Mouse (Mus musculus) hindbrain, embryonic 15.5 days (tissue): ENCODE data around the gene Nkx2-9. TPM values are rescaled to one million over a fixed set of nuclear protein-coding genes. Genes with fewer than 3 reads are reported as not detected.

Experiments used
- ATAC-seq: fragments of 200-750 bp; cut with Nextera tagmentation; 2 replicates; pipeline ENCODE4 v1.8.0; 2017; ENCODE audit warnings: low read depth, moderate number of reproducible peaks, moderate TSS enrichment; ENCODE audit not compliant: low FRiP score
- H3K27ac ChIP-seq: fragments of 300-500 bp; sonication (generic); replicated peaks from 2 replicates; pipeline ENCODE4 v1.5.1; 2015; ENCODE audit warnings: mild to moderate bottlenecking, inconsistent platforms
- H3K27me3 ChIP-seq: fragments of 300-500 bp; sonication (generic); 2 replicates; pipeline ENCODE4 v1.6.1; 2015; ENCODE audit warnings: control low read depth, inconsistent platforms
- H3K36me3 ChIP-seq: fragments of 300-500 bp; sonication (generic); 2 replicates; pipeline ENCODE4 v1.6.1; 2015; ENCODE audit warnings: control low read depth, inconsistent platforms
- H3K4me1 ChIP-seq: fragments of 300-500 bp; sonication (generic); replicated peaks from 2 replicates; pipeline ENCODE4 v1.6.1; 2015; ENCODE audit warnings: control low read depth, inconsistent platforms
- H3K4me2 ChIP-seq: fragments of 300-500 bp; sonication (generic); 2 replicates; pipeline ENCODE4 v1.6.1; 2015; ENCODE audit warnings: moderate library complexity, mild to moderate bottlenecking, inconsistent platforms
- H3K4me3 ChIP-seq: fragments of 300-500 bp; sonication (generic); 2 replicates; pipeline ENCODE4 v1.5.1; 2015; ENCODE audit warnings: mild to moderate bottlenecking, inconsistent platforms
- H3K9ac ChIP-seq: fragments of 300-500 bp; sonication (generic); 2 replicates; pipeline ENCODE4 v1.6.1; 2015; ENCODE audit warnings: inconsistent platforms
- H3K9me3 ChIP-seq: fragments of 300-500 bp; sonication (generic); 2 replicates; pipeline ENCODE4 v1.6.1; 2016; ENCODE audit warnings: control low read depth, inconsistent platforms
- WGBS: fragments of 180-500 bp; shearing (Covaris S2); methylation state at CpG from one replicate; pipeline ENCODE4 v1.1.7; 2015; 5-methylcytosine and 5-hydroxymethylcytosine counted together
- polyA plus RNA-seq: library from polyadenylated mRNA; unstranded; fragments of >200 nt; fragmentation: Nextera tagmentation; extraction: Ambion mirVana; gene quantifications from 2 replicates; pipeline ENCODE4 v1.2.1, GENCODE M21; 2015

Gene Nkx2-9
- polyA plus RNA-seq, 1 experiment from 2014 or later = not detected

GRCm38 (mm10) chr12:56591722-56592121 is 21.4 kb downstream of the Nkx2-9 start:
- Histone ChIP-seq H3K27me3 (peaks cover 42% of the 10 kb centered on the region), H3K4me2 (no peak overlapping the region)

DNA sequence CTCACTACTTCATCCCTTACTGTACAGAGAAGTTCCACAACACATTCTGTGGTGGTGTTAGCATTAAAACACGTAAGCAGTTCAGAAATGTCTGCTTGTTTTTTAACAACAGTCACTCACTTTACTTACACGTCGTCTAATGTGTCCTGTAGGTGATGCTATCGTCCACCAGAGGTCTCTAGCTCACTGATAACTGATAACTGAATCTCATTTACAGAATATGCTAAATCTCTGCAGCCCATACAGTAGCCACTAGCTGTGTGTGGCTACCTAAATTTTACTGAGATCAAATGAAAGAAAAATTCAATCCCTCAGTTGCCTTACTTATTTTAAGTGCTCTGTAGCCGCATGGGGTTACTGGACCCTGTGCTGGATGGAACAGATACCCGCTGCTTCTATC is 25.3 kb downstream of the Nkx2-9 start:
- Histone ChIP-seq H3K9me3 (no peaks in the 10 kb centered on the region), H3K4me3 (no peak overlapping the region), H3K4me2 (no peak overlapping the region), H3K4me1 (no peaks in the 10 kb centered on the region), H3K27me3 (peaks cover 17% of the 10 kb centered on the region), H3K9ac (no peak overlapping the region), H3K36me3 (no peaks in the 10 kb centered on the region), H3K27ac (no peak overlapping the region)
- WGBS = 29% methylated on average over 6 of the region's 6 CpGs
- peak; percentile 87 for ATAC-seq

More at GRCm38 (mm10) chr12:56591722-56592121, 21.4 kb downstream of the Nkx2-9 start:
- H3K9me3 ChIP-seq = no peaks in the 10 kb centered on the region
- ATAC-seq = no peak
- WGBS = 16% methylated on average over 4 of the region's 4 CpGs
- H3K36me3 ChIP-seq = no peaks in the 10 kb centered on the region
- no peaks in the 10 kb centered on the region for H3K4me1 ChIP-seq
- no peak overlapping the region for H3K27ac ChIP-seq
- H3K9ac ChIP-seq = no peak overlapping the region
- H3K4me3 ChIP-seq = no peak overlapping the region

Other genes starting within 250 kb of the Nkx2-9 start
- 0.06 TPM in 1 of 2 replicates, not detected in the other for gene Nkx2-1, start 76.4 kb downstream of the Nkx2-9 start, polyA plus RNA-seq
- gene Pax9, start 78.5 kb upstream of the Nkx2-9 start, polyA plus RNA-seq = not detected in 2 replicates